8 mouse cellular contexts compared by ENCODE assay signal in the genomic region with DNA sequence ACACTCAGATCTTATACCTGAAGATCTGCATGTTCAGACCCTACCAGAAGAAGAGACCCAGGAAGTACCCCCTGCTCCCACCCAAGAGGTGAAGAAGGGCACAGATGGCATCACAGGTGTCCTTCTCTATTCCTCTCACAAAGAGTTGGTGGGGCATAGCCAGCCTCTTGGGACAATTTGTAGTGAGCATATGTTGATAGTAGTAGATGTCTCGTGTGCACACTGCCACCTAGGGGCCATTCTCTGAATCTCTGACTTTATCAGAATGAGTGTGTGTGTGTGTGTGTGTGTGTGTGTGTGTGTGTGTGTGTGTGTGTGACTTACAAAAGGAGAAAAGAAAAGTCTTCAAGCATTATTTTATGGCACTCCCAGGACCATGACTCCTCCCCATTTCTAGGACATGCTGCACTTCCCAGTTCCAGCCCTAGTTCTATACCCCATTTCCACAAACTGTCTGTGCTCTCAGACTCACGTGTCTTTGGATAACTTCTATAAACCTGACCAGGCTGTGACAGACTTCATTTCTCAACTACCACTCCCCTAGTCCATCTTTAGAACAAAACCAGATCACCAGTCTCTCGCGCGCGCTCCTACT. TPM values are rescaled to one million over a fixed set of nuclear protein-coding genes. Genes with fewer than 3 reads are reported as not detected.
A peak's percentile ranks its signal among the peaks of the same experiment; 100 is the strongest.
DNase-seq lines count a peak whose midpoint lies in the region; ATAC-seq and TF ChIP-seq lines count a peak whose summit lies in the region.

No protein-coding gene starts in this region.

- H3K9ac ChIP-seq in forebrain, embryonic 13.5 days, result no peak overlapping the region
- no peak overlapping the region for H3K9ac ChIP-seq in lung, embryonic 14.5 days

- 77% methylated on average over 6 of the region's 6 CpGs for WGBS in forebrain, embryonic 13.5 days
- 70% methylated on average over 6 of the region's 6 CpGs for WGBS in lung, embryonic 14.5 days

- DNase-seq in MEL-GATA-1-ER (ENCODE audit: extremely low read depth, low read depth), result peak; percentile 59
- peak; percentile 81 for DNase-seq in c-Kit-positive CD71-positive TER-119-negative erythroid progenitor cells, embryonic 14.5 days (ENCODE audit: low read depth)
- peak; percentile 77 for DNase-seq in heart, postnatal 4 days
- DNase-seq in layer of hippocampus, adult 18-20 months (ENCODE audit: low spot score in 2 of 2), result peak; percentile 52 to 89
- peak; percentile 89 for DNase-seq in lung, embryonic 14.5 days
- peak; percentile 60 for DNase-seq in ovary, postnatal 14 days (ENCODE audit: low spot score)
- peak; percentile 79 for DNase-seq in thymus, postnatal 4 days

- H3K4me2 ChIP-seq in forebrain, embryonic 13.5 days, result no peak overlapping the region
- no peak overlapping the region for H3K4me2 ChIP-seq in lung, embryonic 14.5 days

- peak; percentile 83 for ATAC-seq in forebrain, embryonic 13.5 days
- ATAC-seq in lung, embryonic 14.5 days (ENCODE audit: insufficient read depth), result peak; percentile 42; the same call in 1 of the 2 replicates

- H3K27me3 ChIP-seq in forebrain, embryonic 13.5 days, result no peaks in the 10 kb centered on the region
- H3K27me3 ChIP-seq in lung, embryonic 14.5 days (ENCODE audit: insufficient read depth, low read length), result no peaks in the 10 kb centered on the region

- no peaks in the 10 kb centered on the region for H3K4me1 ChIP-seq in forebrain, embryonic 13.5 days
- no peaks in the 10 kb centered on the region for H3K4me1 ChIP-seq in lung, embryonic 14.5 days (ENCODE audit: insufficient read depth)

- peak; percentile 89 for TF ChIP-seq CTCF in lung, embryonic 14.5 days (IDR thresholded peaks at IDR 0.05; ENCODE audit: low read depth)

- no peak overlapping the region for H3K27ac ChIP-seq in forebrain, embryonic 13.5 days
- no peak overlapping the region for H3K27ac ChIP-seq in lung, embryonic 14.5 days (ENCODE audit: low read depth)

- H3K36me3 ChIP-seq in forebrain, embryonic 13.5 days (ENCODE audit: poor library complexity, severe bottlenecking), result no peaks in the 10 kb centered on the region
- H3K36me3 ChIP-seq in lung, embryonic 14.5 days (ENCODE audit: insufficient read depth), result no peaks in the 10 kb centered on the region

- no peaks in the 10 kb centered on the region for H3K9me3 ChIP-seq in forebrain, embryonic 13.5 days (replicated peaks)
- no peaks in the 10 kb centered on the region for H3K9me3 ChIP-seq in lung, embryonic 14.5 days (ENCODE audit: low read depth, low read length)

- H3K4me3 ChIP-seq in forebrain, embryonic 13.5 days, result no peak overlapping the region
- no peak overlapping the region for H3K4me3 ChIP-seq in lung, embryonic 14.5 days (ENCODE audit: low read depth, low read length)

RNA-seq across cellular contexts. Expression of gene Tspan14, which starts 8.6 kb away (rescaled TPM):
- polyA plus RNA-seq in forebrain, embryonic 13.5 days (2015; fragmentation: Nextera tagmentation; extraction: Ambion mirVana), result 84.1 and 88.2 TPM in 2 replicates
- total RNA-seq in heart, postnatal 4 days (2021), result 10 to 100 TPM; 25.9 to 28.6 TPM
- total RNA-seq in layer of hippocampus, adult 18-20 months (2021), result 10 to 100 TPM; 30.5 to 33.7 TPM
- 104 and 105 TPM in 2 replicates for polyA plus RNA-seq in lung, embryonic 14.5 days (2014; fragmentation: Nextera tagmentation; extraction: Ambion mirVana)

RNA-seq across cellular contexts. Expression of gene Fam213a, which starts 38.4 kb away (rescaled TPM):
- 49.7 and 57.8 TPM in 2 replicates for polyA plus RNA-seq in forebrain, embryonic 13.5 days (2015; fragmentation: Nextera tagmentation; extraction: Ambion mirVana)
- total RNA-seq in heart, postnatal 4 days (2021), result 10 to 100 TPM; 15.3 to 17.3 TPM
- total RNA-seq in layer of hippocampus, adult 18-20 months (2021), result 100 to 1,000 TPM; 173 to 191 TPM
- polyA plus RNA-seq in lung, embryonic 14.5 days (2014; fragmentation: Nextera tagmentation; extraction: Ambion mirVana), result 167 and 173 TPM in 2 replicates

Comparison
In these comparisons a context has a peak if more than half of its experiments do, and no peak if none do; other contexts are left out.
1. RNA of gene Fam213a, which starts 38.4 kb away (total RNA-seq): 173 to 191 TPM in layer of hippocampus, adult 18-20 months; 15.3 to 17.3 TPM in heart, postnatal 4 days; every median in the first group is over 4 times any median in the second.
2. Peak in every context shown above with its lines, with median percentiles within 50 percentile points of each other: DNase-seq.